Comparison of ENCODE assay signal across 8 mouse cellular contexts in the genomic region with DNA sequence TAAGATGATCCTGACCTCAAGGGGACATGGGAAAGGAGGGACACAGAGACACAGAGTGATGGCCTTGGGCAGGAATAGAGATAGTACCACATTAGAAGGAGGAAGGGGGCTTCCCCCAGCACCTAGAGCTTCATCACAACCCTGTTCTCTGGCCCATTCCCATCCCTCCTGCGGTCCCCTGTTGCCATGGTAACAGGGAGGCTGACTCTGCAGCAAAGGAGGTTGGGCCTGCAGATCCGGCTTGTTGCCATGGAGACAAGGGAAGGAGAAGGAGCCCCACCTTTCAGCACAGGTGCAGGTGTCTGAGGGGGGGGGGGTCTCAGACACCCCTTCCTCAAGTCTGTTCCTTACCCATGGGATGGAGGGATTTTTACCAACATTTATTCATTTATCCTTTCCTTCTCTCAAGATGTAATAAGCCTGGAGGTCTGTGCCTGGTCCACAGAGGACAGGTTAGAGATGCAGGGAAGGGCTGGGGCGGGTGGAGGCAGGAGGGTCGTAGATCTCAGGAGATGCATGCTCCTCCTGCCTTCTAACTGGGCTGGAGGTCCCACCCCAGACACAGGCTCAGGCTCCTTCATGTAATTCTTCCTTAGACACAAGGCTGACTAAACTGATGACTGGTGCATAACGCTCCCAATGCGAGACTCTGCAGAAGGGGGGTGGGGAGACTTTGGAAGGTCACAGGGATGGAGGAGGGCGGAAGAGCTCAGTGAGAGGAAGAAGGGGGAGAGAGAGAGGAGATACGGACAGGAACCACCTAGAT. TPM values are rescaled to one million over a fixed set of nuclear protein-coding genes. Genes with fewer than 3 reads are reported as not detected.
DNase-seq lines count a peak whose midpoint lies in the region; ATAC-seq lines count a peak whose summit lies in the region.

No protein-coding gene starts in this region.

- H3K4me3 ChIP-seq in neural tube, embryonic 12.5 days, result no peak overlapping the region

- 15% methylated on average over 8 of the region's 8 CpGs for WGBS in neural tube, embryonic 12.5 days

- H3K9ac ChIP-seq in neural tube, embryonic 12.5 days, result no peak overlapping the region

- H3K36me3 ChIP-seq in neural tube, embryonic 12.5 days, result peaks cover 8% of the 10 kb centered on the region

- no peaks in the 10 kb centered on the region for H3K9me3 ChIP-seq in neural tube, embryonic 12.5 days

- DNase-seq in brain, embryonic 18.5 days (ENCODE audit: low read depth, low spot score), result peak; percentile 88
- DNase-seq in embryo, embryonic 10.5 days (ENCODE audit: low spot score), result peak; percentile 63
- peak; percentile 89 for DNase-seq in layer of hippocampus, adult 9-11 months
- no peak for DNase-seq in heart, adult 8-10 months (ENCODE audit: low spot score)
- no peak for DNase-seq in B cell, adult 2 months
- DNase-seq in kidney, postnatal 36 days, result no peak

- peaks cover 67% of the 10 kb centered on the region for H3K4me1 ChIP-seq in neural tube, embryonic 12.5 days

- peak; percentile 33 for ATAC-seq in neural tube, embryonic 12.5 days (ENCODE audit: low FRiP score, low read depth)
- ATAC-seq in monocyte, adult 5-6 weeks (replicated peaks; ENCODE audit: insufficient number of reproducible peaks, low FRiP score, low TSS enrichment, poor library complexity, severe bottlenecking), result no peak

- H3K27ac ChIP-seq in neural tube, embryonic 12.5 days, result peak overlapping the region; percentile 81

- peaks cover 63% of the 10 kb centered on the region for H3K27me3 ChIP-seq in neural tube, embryonic 12.5 days (replicated peaks)

- H3K4me2 ChIP-seq in neural tube, embryonic 12.5 days (replicated peaks), result peak overlapping the region; percentile 75

RNA-seq across cellular contexts. Expression of gene Atp1a3, which starts 2.0 kb away (rescaled TPM):
- polyA plus RNA-seq in neural tube, embryonic 12.5 days (2016; fragmentation: Nextera tagmentation; extraction: Ambion mirVana), result 110 and 118 TPM in 2 replicates
- total RNA-seq in monocyte, adult 5-6 weeks (2017), result 54.0 to 91.3 TPM (median 63.7 TPM) in 3 replicates
- 1 to 10 TPM in 2 of 4 experiments, under 1 TPM in 2; 0.60 to 3.3 (median 1.3) TPM for total RNA-seq in heart, adult 8-10 months (2022)

RNA-seq across cellular contexts. Expression of gene Rabac1, which starts 35.2 kb away (rescaled TPM):
- polyA plus RNA-seq in neural tube, embryonic 12.5 days (2016; fragmentation: Nextera tagmentation; extraction: Ambion mirVana), result 151 and 154 TPM in 2 replicates
- 82.7 to 149 TPM (median 92.1 TPM) in 3 replicates for total RNA-seq in monocyte, adult 5-6 weeks (2017)
- total RNA-seq in heart, adult 8-10 months (2022), result 100 to 1,000 TPM; 297 to 375 (median 324) TPM

Comparison
In these comparisons a context has a peak if more than half of its experiments do, and no peak if none do; other contexts are left out.
1. DNase-seq: peak in brain, embryonic 18.5 days (single experiment), embryo, embryonic 10.5 days (single experiment) and layer of hippocampus, adult 9-11 months (single experiment); none in heart, adult 8-10 months (single experiment), B cell, adult 2 months (0 of 2) and kidney, postnatal 36 days (0 of 2).
2. RNA of gene Atp1a3, which starts 2.0 kb away (total RNA-seq): 54.0 to 91.3 TPM in monocyte, adult 5-6 weeks; 0.60 to 3.3 TPM in heart, adult 8-10 months; every median in the first group is over 10 times any median in the second.